Mouse (Mus musculus) lung, postnatal 14 days (tissue): ENCODE results near the gene F2rl1.
"Not testable (repeated sequence)": the region's sequence is repeated elsewhere in the genome, so short reads cannot be mapped to it uniquely, and the experiment has no call there.

Source experiments
- DNase-seq: peaks from one replicate; pipeline ENCODE4 v3.0.0; 2021

The F2rl1 gene

GRCm38 (mm10) chr13:95533121-95533520 is 8.1 kb upstream of the F2rl1 start:
- not testable (repeated sequence) for DNase-seq

- no peak for DNase-seq
These were observed 6.4 kb upstream of the F2rl1 start for GRCm38 (mm10) chr13:95531273-95532045.

- no peak for DNase-seq
These were observed 4.2 kb upstream of the F2rl1 start for GRCm38 (mm10) chr13:95529246-95529645.

- DNase-seq: no peak
These were observed 678 bp downstream of the F2rl1 start for GRCm38 (mm10) chr13:95524424-95524673.

GRCm38 (mm10) chr13:95523659-95524423 is 1.2 kb downstream of the F2rl1 start:
- DNase-seq: peak; percentile 60

GRCm38 (mm10) chr13:95522176-95522575 is 2.9 kb downstream of the F2rl1 start:
- DNase-seq: no peak

GRCm38 (mm10) chr13:95521029-95521428 is 4.0 kb downstream of the F2rl1 start:
- DNase-seq: no peak

- no peak for DNase-seq
These were observed 10.3 kb downstream of the F2rl1 start for GRCm38 (mm10) chr13:95514756-95515155.

- no peak for DNase-seq
These were observed 15.0 kb downstream of the F2rl1 start for GRCm38 (mm10) chr13:95510054-95510453.

- DNase-seq: peak; percentile 7
These were observed 21.6 kb downstream of the F2rl1 start for GRCm38 (mm10) chr13:95503279-95503917.

GRCm38 (mm10) chr13:95496601-95497000 is 28.4 kb downstream of the F2rl1 start:
- no peak for DNase-seq

- no peak for DNase-seq
These were observed 30.2 kb downstream of the F2rl1 start for GRCm38 (mm10) chr13:95494812-95495211.

GRCm38 (mm10) chr13:95493296-95493695 is 31.7 kb downstream of the F2rl1 start:
- no peak for DNase-seq

- DNase-seq: no peak
These were observed 33.7 kb downstream of the F2rl1 start for GRCm38 (mm10) chr13:95491327-95491726.

GRCm38 (mm10) chr13:95484664-95485063 is 40.4 kb downstream of the F2rl1 start:
- DNase-seq: peak; percentile 11

GRCm38 (mm10) chr13:95481428-95481827 is 43.6 kb downstream of the F2rl1 start:
- peak; percentile 87 for DNase-seq

- DNase-seq: no peak
These were observed 46.2 kb downstream of the F2rl1 start, which contains the start of gene S100z for GRCm38 (mm10) chr13:95478671-95479413. TSS of gene S100z (minus strand) at chr13:95478721.

GRCm38 (mm10) chr13:95477173-95477572 is 47.9 kb downstream of the F2rl1 start:
- DNase-seq: no peak

GRCm38 (mm10) chr13:95475124-95475523 is 49.9 kb downstream of the F2rl1 start:
- no peak for DNase-seq

GRCm38 (mm10) chr13:95474294-95474693 is 50.7 kb downstream of the F2rl1 start:
- DNase-seq: no peak

GRCm38 (mm10) chr13:95470970-95471369 is 54.1 kb downstream of the F2rl1 start:
- peak; percentile 11 for DNase-seq
